Mouse (Mus musculus) intestine, postnatal 0 days (tissue): ENCODE data around the gene AC170998.1. TPM values are rescaled to one million over a fixed set of nuclear protein-coding genes. Genes with fewer than 3 reads are reported as not detected.

ENCODE experiments used
- ATAC-seq: fragments of 200-750 bp; cut with Nextera tagmentation; 2 replicates; pipeline ENCODE4 v1.8.0; 2017; ENCODE audit warnings: mild to moderate bottlenecking, moderate TSS enrichment, moderate library complexity
- H3K27ac ChIP-seq: fragments of 300-500 bp; sonication (generic); 2 replicates; pipeline ENCODE4 v1.5.1; 2014; ENCODE audit warnings: mild to moderate bottlenecking, low read depth, low read length, moderate library complexity
- H3K27me3 ChIP-seq: fragments of 300-500 bp; sonication (generic); replicated peaks from 2 replicates; pipeline ENCODE4 v1.6.1; 2014; ENCODE audit warnings: low read length, mixed read lengths; ENCODE audit not compliant: control insufficient read depth, insufficient read depth
- H3K36me3 ChIP-seq: fragments of 300-500 bp; sonication (generic); 2 replicates; pipeline ENCODE4 v1.6.1; 2014; ENCODE audit warnings: mild to moderate bottlenecking, moderate library complexity; ENCODE audit not compliant: control insufficient read depth, insufficient read depth
- H3K4me1 ChIP-seq: fragments of 300-500 bp; sonication (generic); replicated peaks from 2 replicates; pipeline ENCODE4 v1.6.1; 2014; ENCODE audit warnings: antibody characterized with exemption, low read length, mixed read lengths; ENCODE audit not compliant: control insufficient read depth, insufficient read depth
- H3K4me2 ChIP-seq: fragments of 300-500 bp; sonication (generic); replicated peaks from 2 replicates; pipeline ENCODE4 v1.6.1; 2014; ENCODE audit warnings: low read depth, mild to moderate bottlenecking, moderate library complexity
- H3K4me3 ChIP-seq: fragments of 300-500 bp; sonication (generic); 2 replicates; pipeline ENCODE4 v1.5.1; 2014; ENCODE audit warnings: low read depth, low read length
- H3K9ac ChIP-seq: fragments of 300-500 bp; sonication (generic); 2 replicates; pipeline ENCODE4 v1.6.1; 2014; ENCODE audit warnings: mild to moderate bottlenecking, low read depth, low read length
- H3K9me3 ChIP-seq: fragments of 300-500 bp; sonication (generic); 2 replicates; pipeline ENCODE4 v1.6.1; 2016; ENCODE audit warnings: mixed run types; ENCODE audit not compliant: control insufficient read depth
- CTCF ChIP-seq: sonication (generic); IDR thresholded peaks from 2 replicates; pipeline ENCODE4 v1.5.1; 2016; ENCODE audit warnings: low read depth, mild to moderate bottlenecking, control low read depth, antibody characterized with exemption, moderate library complexity
- WGBS: fragments of 180-500 bp; shearing (Covaris S2); extraction: QIAGEN DNeasy Blood & Tissue Kit; methylation state at CpG from one replicate; pipeline ENCODE4 v1.1.7; 2014; 5-methylcytosine and 5-hydroxymethylcytosine counted together
- polyA plus RNA-seq: library from polyadenylated mRNA; unstranded; fragments of >200 nt; fragmentation: Nextera tagmentation; extraction: Ambion mirVana; gene quantifications from 2 replicates; pipeline ENCODE4 v1.2.1, GENCODE M21; 2015

AC170998.1 gene
- polyA plus RNA-seq, 1 experiment from 2014 or later, result 1.5 TPM

GRCm38 (mm10) chr17:28701737-28702136 is 24.1 kb upstream of the AC170998.1 start:
- peak; percentile 67 for ATAC-seq
- H3K36me3 ChIP-seq, result peaks cover 7% of the 10 kb centered on the region; the same call in 1 of the 2 replicates
- H3K4me3 ChIP-seq, result no peak overlapping the region
- WGBS, result 58% methylated on average over 3 of the region's 3 CpGs
- H3K27ac ChIP-seq, result 0 out of 2 replicates have a peak overlapping the region, but pooled peaks have one; percentile 35
- no peaks in the 10 kb centered on the region for H3K9me3 ChIP-seq
- H3K9ac ChIP-seq, result no peak overlapping the region
- H3K27me3 ChIP-seq, result no peaks in the 10 kb centered on the region
- H3K4me2 ChIP-seq, result no peak overlapping the region
- H3K4me1 ChIP-seq, result 0 out of 2 replicates have a peak, but pooled peaks cover 14% of the 10 kb centered on the region
- no peak for TF ChIP-seq CTCF

DNA sequence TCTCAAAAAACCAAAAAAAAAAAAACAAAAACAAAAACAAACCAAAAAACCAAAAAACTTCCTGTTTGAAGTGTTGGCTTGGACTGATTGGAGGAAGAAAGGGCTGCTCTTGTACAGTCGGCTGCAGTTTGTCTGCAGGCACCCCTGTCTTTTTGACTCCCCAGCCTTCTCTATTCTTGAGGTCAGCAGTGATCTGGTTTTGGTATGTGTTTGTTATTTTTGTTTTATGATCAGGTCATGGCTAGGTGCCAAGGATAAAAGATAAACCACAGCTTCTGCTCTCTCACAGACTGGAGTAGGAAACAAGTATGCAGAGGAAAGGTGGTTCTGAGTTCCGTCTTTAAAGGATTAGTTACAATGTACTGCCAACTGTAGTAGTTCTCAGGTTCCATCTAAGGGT is 23.2 kb upstream of the AC170998.1 start:
- Histone ChIP-seq H3K27me3 (no peaks in the 10 kb centered on the region), H3K4me1 (0 out of 2 replicates have a peak, but pooled peaks cover 11% of the 10 kb centered on the region), H3K27ac (0 out of 2 replicates have a peak overlapping the region, but pooled peaks have one; percentile 35), H3K4me2 (no peak overlapping the region), H3K9ac (no peak overlapping the region), H3K9me3 (no peaks in the 10 kb centered on the region), H3K4me3 (no peak overlapping the region), H3K36me3 (peaks cover 7% of the 10 kb centered on the region; the same call in 1 of the 2 replicates)
- TF ChIP-seq CTCF, result no peak
- WGBS, result 30% methylated on average over 2 of the region's 2 CpGs
- ATAC-seq, result no peak

GRCm38 (mm10) chr17:28706697-28707096 is 19.2 kb upstream of the AC170998.1 start:
- 0 out of 2 replicates have a peak, but pooled peaks cover 5% of the 10 kb centered on the region for H3K4me1 ChIP-seq
- no peak overlapping the region for H3K4me3 ChIP-seq
- no peak overlapping the region for H3K27ac ChIP-seq
- no peak for TF ChIP-seq CTCF
- no peaks in the 10 kb centered on the region for H3K9me3 ChIP-seq
- no peak overlapping the region for H3K9ac ChIP-seq
- no peak overlapping the region for H3K4me2 ChIP-seq
- no peaks in the 10 kb centered on the region for H3K36me3 ChIP-seq
- no peak for ATAC-seq
- H3K27me3 ChIP-seq, result no peaks in the 10 kb centered on the region
- WGBS, result 15% methylated on average over 1 of the region's 1 CpGs

DNA sequence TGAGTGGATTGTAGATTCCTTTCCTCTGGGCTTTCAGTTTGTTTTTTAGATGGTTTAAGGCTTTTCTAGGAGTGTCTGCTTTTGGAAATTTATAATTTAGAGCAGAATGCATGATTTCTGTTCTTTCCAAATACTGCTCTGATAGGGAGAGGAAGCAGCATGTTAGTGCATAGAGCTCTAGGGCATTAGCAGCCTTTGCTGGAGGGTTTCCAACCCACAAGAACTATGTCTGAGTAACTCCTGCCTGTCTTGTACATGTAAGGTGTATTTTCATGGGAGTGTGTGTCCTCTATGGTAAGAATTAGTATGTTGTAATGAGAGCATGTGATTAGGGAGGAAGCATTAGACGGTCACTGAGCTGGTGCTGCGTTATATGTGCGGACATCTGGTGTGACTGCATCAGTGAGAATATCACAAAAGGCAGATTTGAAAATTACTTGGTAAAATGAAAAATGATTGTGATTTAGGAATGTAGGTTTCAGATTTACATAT is 18.7 kb upstream of the AC170998.1 start:
- WGBS, result 58% methylated on average over 3 of the region's 3 CpGs
- H3K27ac ChIP-seq, result 0 out of 2 replicates have a peak overlapping the region, but pooled peaks have one; percentile 10
- no peak overlapping the region for H3K4me2 ChIP-seq
- H3K4me3 ChIP-seq, result no peak overlapping the region
- H3K27me3 ChIP-seq, result no peaks in the 10 kb centered on the region
- ATAC-seq, result no peak
- no peaks in the 10 kb centered on the region for H3K36me3 ChIP-seq
- H3K9ac ChIP-seq, result no peak overlapping the region
- H3K4me1 ChIP-seq, result 0 out of 2 replicates have a peak, but pooled peaks cover 5% of the 10 kb centered on the region
- H3K9me3 ChIP-seq, result no peaks in the 10 kb centered on the region
- no peak for TF ChIP-seq CTCF

GRCm38 (mm10) chr17:28707816-28708215 is 18.1 kb upstream of the AC170998.1 start:
- no peak overlapping the region for H3K4me3 ChIP-seq
- H3K4me2 ChIP-seq, result no peak overlapping the region
- whole genome bisulfite sequencing, result 34% methylated on average over 2 of the region's 2 CpGs
- no peaks in the 10 kb centered on the region for H3K36me3 ChIP-seq
- ATAC-seq, result no peak
- TF ChIP-seq CTCF, result no peak
- H3K9ac ChIP-seq, result no peak overlapping the region
- H3K27me3 ChIP-seq, result no peaks in the 10 kb centered on the region
- 0 out of 2 replicates have a peak, but pooled peaks cover 5% of the 10 kb centered on the region for H3K4me1 ChIP-seq
- 0 out of 2 replicates have a peak overlapping the region, but pooled peaks have one; percentile 10 for H3K27ac ChIP-seq
- no peaks in the 10 kb centered on the region for H3K9me3 ChIP-seq

- 0 out of 2 replicates have a peak, but pooled peaks cover 5% of the 10 kb centered on the region for H3K4me1 ChIP-seq
- no peaks in the 10 kb centered on the region for H3K9me3 ChIP-seq
- H3K4me3 ChIP-seq, result no peak overlapping the region
- no peak overlapping the region for H3K4me2 ChIP-seq
- WGBS, result 26% methylated on average over 2 of the region's 2 CpGs
- no peak overlapping the region for H3K9ac ChIP-seq
- H3K27me3 ChIP-seq, result no peaks in the 10 kb centered on the region
- peaks cover 4% of the 10 kb centered on the region; the same call in 1 of the 2 replicates for H3K36me3 ChIP-seq
- no peak for TF ChIP-seq CTCF
- H3K27ac ChIP-seq, result 0 out of 2 replicates have a peak overlapping the region, but pooled peaks have one; percentile 3
- no peak for ATAC-seq
Measured at GRCm38 (mm10) chr17:28708989-28709388, 16.9 kb upstream of the AC170998.1 start.
